Mouse (Mus musculus) left cerebral cortex, postnatal 14 days (tissue): ENCODE data around the gene Hist1h2bf. TPM values are rescaled to one million over a fixed set of nuclear protein-coding genes. Genes with fewer than 3 reads are reported as not detected.

ENCODE experiments used
- DNase-seq, 2 experiments: peaks; one replicate each; pipeline ENCODE4 v3.0.0; 2021 to 2022; ENCODE audit warnings: low spot score in 2 of 2, mixed read lengths in 1 of 2
- intact Hi-C: fragments of 180-260 bp; cut with DNase I; formaldehyde crosslinking; loops from one replicate; pipeline ENCODE4 v1.15.1; 2025
- microRNA-seq, 2 experiments: library from miRNA; unstranded; fragments of <30 nt; microRNA quantifications; one replicate each; pipeline ENCODE4 v1.2.0; 2022
- total RNA-seq, 2 experiments: library from RNA; stranded (reverse); gene quantifications; 2 replicates each; pipeline ENCODE4 v1.2.3; 2021

The Hist1h2bf gene
- total RNA-seq, 2 experiments from 2014 or later, result 24.6 to 36.3 TPM

DNA sequence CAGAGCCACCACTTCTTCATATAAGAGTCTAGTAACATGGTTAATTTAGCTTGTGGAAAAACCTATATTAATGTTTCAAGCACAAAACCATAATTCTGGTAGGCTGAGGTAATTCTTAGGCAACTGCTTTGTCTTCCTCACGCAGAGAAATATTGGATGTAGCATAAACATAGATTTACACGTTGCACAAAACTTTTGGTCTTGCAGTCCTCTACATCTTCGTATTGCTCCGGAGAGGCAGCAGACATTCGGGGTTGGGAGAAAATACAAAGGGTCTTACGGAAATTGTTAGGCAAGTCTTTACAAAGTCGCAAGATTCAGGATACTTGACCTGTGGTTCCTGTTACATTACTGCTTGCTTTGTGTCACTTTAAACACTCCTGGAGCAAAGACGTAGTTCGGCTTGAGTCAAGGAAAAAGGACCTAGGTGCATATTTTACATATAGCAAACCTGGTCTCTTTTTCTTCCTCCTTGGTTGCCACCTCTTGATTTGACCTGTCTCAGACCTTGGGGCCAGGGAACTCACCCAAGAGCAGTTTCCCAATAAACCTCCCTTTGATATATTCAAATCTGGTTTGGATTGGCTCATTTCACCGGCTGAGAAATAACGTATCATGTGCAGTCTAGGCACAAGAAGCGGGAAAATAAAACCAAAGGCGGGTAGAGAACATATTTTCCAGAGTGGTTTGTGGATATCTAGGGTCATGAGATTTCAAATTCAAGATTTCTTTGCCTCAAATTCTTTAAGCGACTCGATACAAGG, 39.4 kb downstream of the Hist1h2bf start:
- intact Hi-C loops, result loop anchor here (5.0 to 10.0 kb wide), 2 partner anchors 1492 to 1820 kb away; partner anchors contain the start of genes Hist1h2ag, Hist1h2ai, Hist1h2bj and Hist1h2bl
- DNase-seq, result no peak

DNA sequence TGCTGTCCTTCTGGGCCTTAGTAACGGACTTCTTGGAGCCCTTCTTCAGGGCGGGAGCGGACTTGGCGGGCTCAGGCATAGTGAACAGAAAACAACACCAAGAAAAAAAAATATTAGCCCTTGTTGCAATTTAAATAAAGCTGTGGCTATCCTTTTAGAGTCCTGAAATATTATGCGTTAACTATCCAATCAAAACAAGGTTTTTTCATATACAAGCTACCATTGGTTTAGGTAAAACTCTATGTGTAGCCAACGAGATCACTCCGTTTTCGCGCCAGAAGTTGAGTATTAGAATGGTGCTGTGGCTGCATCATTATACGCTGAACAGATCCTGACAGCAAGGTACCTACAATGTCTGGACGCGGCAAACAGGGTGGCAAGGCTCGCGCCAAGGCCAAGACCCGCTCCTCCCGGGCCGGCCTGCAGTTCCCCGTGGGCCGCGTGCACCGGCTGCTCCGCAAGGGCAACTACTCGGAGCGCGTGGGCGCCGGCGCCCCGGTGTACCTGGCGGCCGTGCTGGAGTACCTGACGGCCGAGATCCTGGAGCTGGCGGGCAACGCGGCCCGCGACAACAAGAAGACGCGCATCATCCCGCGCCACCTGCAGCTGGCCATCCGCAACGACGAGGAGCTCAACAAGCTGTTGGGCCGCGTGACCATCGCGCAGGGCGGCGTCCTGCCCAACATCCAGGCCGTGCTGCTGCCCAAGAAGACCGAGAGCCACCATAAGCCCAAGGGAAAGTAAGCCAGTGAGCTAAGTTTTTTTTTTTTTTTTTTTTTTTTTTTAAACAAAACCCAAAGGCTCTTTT, 40.2 kb downstream of the Hist1h2bf start, which contains the start of gene Hist1h2af:
Hist1h2af (plus strand) TSS at position 347 of the 808 bp plus-strand sequence.
- DNase-seq, result peak; percentile 80 to 84
- intact Hi-C loops, result loop anchor here (5.0 to 10.0 kb wide), 2 partner anchors 1491 to 1819 kb away; partner anchors contain the start of genes Hist1h2ag, Hist1h2ai, Hist1h2bj and Hist1h2bl

DNA sequence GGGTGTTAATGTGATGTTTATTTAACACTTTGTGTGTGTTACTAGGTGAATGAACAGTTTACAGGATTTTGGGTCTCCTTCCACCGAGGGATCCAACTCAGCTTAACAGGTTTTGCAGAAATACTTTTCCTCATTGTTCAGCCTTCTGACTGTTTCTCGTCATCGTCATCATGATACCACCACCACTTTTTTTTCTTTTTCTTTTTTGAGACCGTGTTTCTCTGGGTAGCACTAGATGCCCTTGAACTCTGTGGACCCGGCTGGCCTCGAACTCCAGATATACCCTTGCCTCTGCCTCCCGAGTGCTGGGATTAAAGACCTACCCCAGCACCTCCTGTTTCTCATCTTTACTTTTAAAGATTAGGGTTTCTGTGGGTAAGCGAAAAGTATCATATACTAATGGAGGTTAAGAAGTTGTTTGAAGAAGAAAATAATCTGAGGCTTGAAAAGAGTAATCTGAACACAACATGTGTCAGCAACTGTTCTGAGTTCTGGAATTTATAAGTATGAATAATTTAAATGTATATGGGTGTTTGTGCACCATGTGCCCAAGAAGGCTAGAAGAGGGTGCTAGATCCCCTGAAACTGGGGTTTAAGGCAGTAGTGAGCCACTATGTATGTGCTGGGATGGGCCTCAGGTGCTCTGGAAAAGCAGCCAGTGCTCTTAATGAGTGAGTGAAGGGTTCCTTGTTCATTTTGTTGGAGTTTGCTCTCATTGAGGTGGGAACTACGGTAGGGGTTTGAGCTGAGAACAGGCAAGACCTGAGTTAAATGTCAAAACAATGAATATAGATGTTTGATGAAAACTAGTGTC, 41.5 kb downstream of the Hist1h2bf start:
- intact Hi-C loops, result loop anchor here (5.0 to 10.0 kb wide), 2 partner anchors 1490 to 1818 kb away; partner anchors contain the start of genes Hist1h2ag, Hist1h2ai, Hist1h2bj and Hist1h2bl
- DNase-seq, result no peak

DNA sequence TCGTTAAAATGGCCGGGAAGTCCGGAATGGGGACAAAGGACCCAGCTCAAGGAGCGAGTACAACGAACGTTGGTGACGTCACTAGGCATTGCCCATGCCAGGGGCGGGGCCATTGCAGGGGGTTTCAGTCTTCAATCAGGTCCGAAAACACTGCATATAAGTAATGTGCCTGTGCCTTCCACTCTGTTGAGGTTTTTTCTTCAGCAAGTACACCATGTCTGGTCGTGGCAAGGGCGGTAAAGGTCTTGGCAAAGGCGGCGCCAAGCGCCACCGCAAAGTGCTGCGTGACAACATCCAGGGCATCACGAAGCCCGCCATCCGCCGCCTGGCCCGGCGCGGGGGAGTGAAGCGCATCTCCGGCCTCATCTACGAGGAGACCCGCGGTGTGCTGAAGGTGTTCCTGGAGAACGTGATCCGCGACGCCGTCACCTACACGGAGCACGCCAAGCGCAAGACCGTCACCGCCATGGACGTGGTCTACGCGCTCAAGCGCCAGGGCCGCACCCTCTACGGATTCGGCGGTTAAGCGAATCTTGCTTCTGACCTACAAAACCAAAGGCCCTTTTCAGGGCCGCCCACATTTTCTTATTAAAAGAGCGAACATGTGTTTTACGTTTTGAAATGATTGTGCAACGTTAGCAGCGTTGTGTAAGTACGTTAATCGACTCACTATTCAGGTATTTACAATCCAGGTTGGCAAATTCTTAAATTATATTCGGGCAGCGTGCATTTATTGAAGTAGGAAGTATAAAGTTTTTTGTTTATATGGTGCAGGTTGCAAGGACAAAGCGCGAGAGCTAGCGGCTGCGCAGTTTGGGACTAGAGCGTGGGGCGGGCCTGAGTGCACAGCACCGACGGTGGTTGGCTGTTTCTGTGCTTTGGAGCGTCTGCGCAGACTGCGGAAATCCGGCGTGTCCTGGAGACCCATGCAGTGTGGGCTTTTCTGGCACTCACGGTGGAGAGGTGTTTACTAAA, 42.8 kb downstream of the Hist1h2bf start, which contains the start of gene Hist1h4h:
Hist1h4h (plus strand) TSS at position 150 of the 975 bp plus-strand sequence.
- intact Hi-C loops, result loop anchor here (5.0 to 10.0 kb wide), 2 partner anchors 1489 to 1816 kb away; partner anchors contain the start of genes Hist1h2ag, Hist1h2ai, Hist1h2bj and Hist1h2bl
- DNase-seq, result peak; percentile 98

DNA sequence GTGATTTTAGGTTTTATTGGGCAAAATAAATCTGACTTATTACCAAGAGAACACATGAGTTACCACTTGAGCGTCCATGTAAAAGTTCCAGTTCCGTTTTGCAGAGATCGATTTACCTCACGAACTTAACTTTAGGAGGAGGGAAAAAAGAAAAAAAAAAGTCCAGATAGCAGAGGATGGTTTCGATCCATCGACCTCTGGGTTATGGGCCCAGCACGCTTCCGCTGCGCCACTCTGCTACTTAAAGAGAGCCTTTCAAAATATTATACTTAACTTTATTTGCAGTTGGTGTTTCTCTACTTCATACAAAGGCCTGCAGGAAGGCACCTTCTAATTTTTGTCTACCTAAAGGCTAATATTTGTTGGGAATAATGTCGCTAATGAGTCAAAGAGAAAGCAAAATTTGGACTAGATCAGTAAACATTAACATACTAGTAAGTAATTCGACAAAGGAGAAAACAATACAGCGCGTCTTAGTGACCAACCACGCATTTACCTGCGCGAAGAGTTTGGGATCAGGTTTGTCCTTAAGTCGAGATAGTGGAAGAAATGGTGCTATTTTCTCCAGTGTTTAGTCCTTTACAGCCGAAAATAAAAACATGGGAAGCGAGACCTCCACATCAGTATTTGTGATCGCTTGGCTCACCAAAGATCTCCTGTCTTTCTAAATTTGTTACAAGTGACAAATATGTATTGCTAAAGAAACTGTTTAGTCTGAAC, 43.7 kb downstream of the Hist1h2bf start:
- intact Hi-C loops, result loop anchor here (5.0 to 10.0 kb wide), 2 partner anchors 1488 to 1816 kb away; partner anchors contain the start of genes Hist1h2ag, Hist1h2ai, Hist1h2bj and Hist1h2bl
- peak; percentile 78 to 79 for DNase-seq

DNA sequence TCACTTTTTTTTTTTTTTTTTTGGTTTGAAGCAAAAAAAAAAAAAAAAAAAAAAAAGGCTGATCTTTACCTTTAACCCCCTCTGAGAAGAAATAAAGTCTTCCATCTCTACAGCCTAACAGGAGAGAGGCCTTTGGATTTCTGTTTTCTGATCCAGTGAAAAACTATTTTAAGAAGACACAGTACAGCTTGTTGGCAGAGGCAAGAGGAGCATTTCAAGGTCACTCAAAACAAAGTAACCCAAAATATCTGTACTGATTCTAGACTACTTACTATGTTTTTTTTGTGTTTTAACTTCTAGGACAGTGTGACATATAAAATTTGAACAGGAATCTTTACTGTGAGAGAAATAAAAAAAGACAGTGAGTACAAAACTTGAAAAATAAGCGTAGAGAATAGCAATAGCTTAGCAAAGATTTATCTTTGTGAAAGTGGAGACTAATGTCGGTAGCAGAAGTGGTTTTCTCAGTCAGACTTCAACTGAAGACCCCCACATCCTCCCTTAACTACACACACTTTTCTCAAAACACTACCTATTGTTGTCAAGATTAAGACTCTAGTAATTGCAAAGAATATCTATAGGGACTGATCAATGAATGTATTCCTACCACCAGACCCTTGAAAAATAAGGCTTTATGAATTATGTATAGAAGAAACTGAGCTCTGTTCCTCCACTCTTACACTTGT, 44.4 kb downstream of the Hist1h2bf start:
- intact Hi-C loops, result loop anchor here (5.0 to 10.0 kb wide), 2 partner anchors 1487 to 1815 kb away; partner anchors contain the start of genes Hist1h2ag, Hist1h2ai, Hist1h2bj and Hist1h2bl
- no peak for DNase-seq

DNA sequence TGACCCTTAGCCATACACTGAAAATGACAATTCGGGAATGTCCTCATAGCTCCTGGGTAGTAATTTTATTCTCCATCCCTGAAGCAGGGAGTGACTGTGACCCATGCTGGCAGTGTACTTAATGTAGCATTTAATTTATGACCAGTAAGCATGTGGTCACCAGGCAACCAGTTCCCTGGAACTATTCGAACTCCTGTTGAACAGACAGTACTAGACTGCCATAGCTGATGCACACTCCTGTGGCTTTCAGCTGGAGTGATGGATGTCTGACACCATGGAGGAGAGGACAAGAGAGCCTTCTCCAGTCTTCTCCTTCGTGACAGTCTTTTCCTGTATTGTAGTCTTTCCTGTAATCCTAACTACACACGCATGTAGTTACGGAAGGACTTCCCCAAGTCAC, 45.0 kb downstream of the Hist1h2bf start:
- DNase-seq, result no peak
- intact Hi-C loops, result no loop called here

DNA sequence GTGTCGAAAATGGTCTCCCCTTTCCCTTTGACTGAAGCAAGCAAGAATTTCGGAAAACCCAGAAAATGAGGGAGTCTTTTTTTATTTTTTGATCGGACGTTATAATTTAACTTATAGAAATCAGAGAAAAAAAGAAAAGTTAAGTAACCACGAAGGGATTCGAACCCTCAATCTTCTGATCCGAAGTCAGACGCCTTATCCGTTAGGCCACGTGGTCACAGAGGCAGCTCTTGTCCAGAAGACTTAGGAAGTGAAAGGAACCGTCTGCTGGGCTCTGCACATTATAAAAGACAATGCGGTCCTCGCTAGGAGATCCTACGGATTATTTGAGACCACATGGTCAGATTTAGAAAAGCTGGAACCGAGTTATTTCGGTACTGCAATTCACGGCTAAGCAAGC, 47.7 kb downstream of the Hist1h2bf start:
- intact Hi-C loops, result no loop called here
- peak; percentile 95 to 97 for DNase-seq

DNA sequence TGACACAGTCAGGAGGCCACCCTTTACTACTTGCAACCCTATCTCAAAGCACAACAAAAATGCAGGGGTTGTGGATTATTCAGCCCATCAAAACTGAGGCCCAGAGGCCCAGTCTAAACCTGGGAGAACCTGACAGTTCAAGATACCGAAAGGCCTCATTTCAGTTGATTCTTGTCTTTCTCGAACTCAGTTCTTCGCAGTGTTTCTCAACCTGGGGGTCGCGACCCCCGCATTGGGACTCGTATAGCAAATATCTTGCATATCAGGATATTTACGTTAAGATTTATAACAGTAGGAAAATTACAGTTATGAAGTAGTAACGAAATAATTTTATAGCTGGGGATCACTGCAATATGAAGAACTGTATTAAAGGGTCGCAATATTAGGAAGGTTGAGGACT, 48.1 kb downstream of the Hist1h2bf start:
- intact Hi-C loops, result loop anchor here (2.0 kb wide), 1 partner anchor 93 kb away; no protein-coding TSS in a partner anchor
- DNase-seq, result no peak

DNA sequence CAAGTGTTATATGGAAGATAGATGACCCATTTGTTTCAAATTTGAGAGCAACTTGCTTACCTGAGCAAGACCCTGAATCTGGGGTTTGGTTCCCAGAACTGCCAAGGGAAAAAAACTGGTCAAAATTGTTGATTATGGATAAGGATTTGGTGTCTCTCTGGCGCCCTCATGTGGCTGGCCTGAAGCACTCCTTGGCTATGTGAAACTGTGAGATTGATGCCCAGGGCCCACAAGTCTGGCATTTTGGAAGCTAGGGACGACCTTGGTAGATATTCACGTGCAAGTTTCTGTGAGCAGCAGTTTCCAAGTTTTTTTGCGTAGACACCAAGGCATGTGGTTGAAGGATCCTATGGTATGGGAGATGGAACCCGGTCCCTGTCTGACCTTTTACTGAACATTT, 49.3 kb downstream of the Hist1h2bf start:
- intact Hi-C loops, result loop anchor here (2.0 kb wide), 1 partner anchor 92 kb away; no protein-coding TSS in a partner anchor
- DNase-seq, result peak; percentile 66 to 72

DNA sequence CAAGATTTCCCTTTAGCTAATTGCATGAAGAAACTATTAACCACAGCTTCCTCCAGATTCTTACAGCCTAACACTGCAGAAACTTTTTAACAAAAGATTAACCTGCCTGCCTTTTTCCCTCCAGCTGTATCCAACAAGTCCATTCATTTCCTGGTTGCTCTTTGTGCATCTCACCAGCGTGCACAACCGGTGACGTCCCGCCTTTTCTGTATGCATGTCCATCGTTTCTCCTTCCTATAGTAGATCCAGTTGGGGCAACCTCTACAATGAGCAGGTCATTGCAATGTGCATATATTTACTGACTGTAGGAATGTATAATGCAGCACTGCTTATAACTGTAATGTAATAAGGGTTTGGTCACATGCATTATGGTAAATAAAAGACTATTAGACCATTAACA, 50.0 kb downstream of the Hist1h2bf start:
- intact Hi-C loops, result loop anchor here (2.0 kb wide), 1 partner anchor 91 kb away; no protein-coding TSS in a partner anchor
- DNase-seq, result no peak

Small RNAs within 50 kb of the gene (microRNA-seq; reads per million reads assigned to microRNA genes)
- 0 reads per million in 2 experiments for gene Gm44297
- 0 reads per million in 2 experiments for gene Gm44359
- 0 reads per million in 2 experiments for gene Gm44394

Other genes with a start within 250 kb of the Hist1h2bf start
- gene Zfp322a, start 205.0 kb downstream of the Hist1h2bf start, total RNA-seq, result 10 to 100 TPM; 39.5 TPM
- 1 to 10 TPM; 6.9 to 7.1 TPM for gene Abt1, start 150.3 kb downstream of the Hist1h2bf start, total RNA-seq
- gene Btn1a1, start 108.3 kb downstream of the Hist1h2bf start, total RNA-seq, result not detected
- 1 to 10 TPM in 1 of 2 experiments, under 1 TPM in 1; 0.82 to 1.3 TPM for gene Btn2a2, start 85.3 kb downstream of the Hist1h2bf start, total RNA-seq
- gene Hist1h4h, start 43.1 kb downstream of the Hist1h2bf start, total RNA-seq, result 100 to 1,000 TPM; 264 to 291 TPM
- gene Hist1h2af, start 40.3 kb downstream of the Hist1h2bf start, total RNA-seq, result 10 to 100 TPM in 1 of 2 experiments, 1 to 10 TPM in 1; 4.3 to 21.5 TPM
- gene Hist1h3g, start 38.8 kb downstream of the Hist1h2bf start, total RNA-seq, result 1 to 10 TPM; 5.8 to 6.2 TPM
- gene Hist1h2bh, start 30.8 kb downstream of the Hist1h2bf start, total RNA-seq, result under 1 TPM; 0.91 to 0.92 TPM
- gene Hist1h3f, start 30.1 kb downstream of the Hist1h2bf start, total RNA-seq, result 10 to 100 TPM; 18.7 to 21.0 TPM
- gene Hist1h4f, start 22.5 kb downstream of the Hist1h2bf start, total RNA-seq, result 100 to 1,000 TPM; 150 to 165 TPM
- 1 to 10 TPM; 3.1 to 4.2 TPM for gene Hist1h1d, start 20.9 kb downstream of the Hist1h2bf start, total RNA-seq
- 10 to 100 TPM; 49.1 to 57.1 TPM for gene Hist1h3e, start 11.8 kb downstream of the Hist1h2bf start, total RNA-seq
- 10 to 100 TPM in 1 of 2 experiments, 1 to 10 TPM in 1; 8.2 to 10.1 TPM for gene Hist1h2ae, start 3.0 kb downstream of the Hist1h2bf start, total RNA-seq
- 10 to 100 TPM; 79.2 to 92.9 TPM for gene Hist1h2bg, start 2.8 kb downstream of the Hist1h2bf start, total RNA-seq
- gene Hist1h2ad, start 185 bp upstream of the Hist1h2bf start, total RNA-seq, result 1 to 10 TPM; 3.0 to 5.1 TPM
- gene Hist1h3d, start 1.6 kb upstream of the Hist1h2bf start, total RNA-seq, result 1 to 10 TPM; 9.4 to 9.9 TPM
- 100 to 1,000 TPM; 132 to 148 TPM for gene Hist1h4d, start 7.4 kb upstream of the Hist1h2bf start, total RNA-seq
- 1 to 10 TPM; 4.8 to 5.6 TPM for gene Hist1h2be, start 46.9 kb upstream of the Hist1h2bf start, total RNA-seq
- gene Hist1h1e, start 48.4 kb upstream of the Hist1h2bf start, total RNA-seq, result 10 to 100 TPM; 53.4 to 69.1 TPM
- gene Hist1h2ac, start 109.8 kb upstream of the Hist1h2bf start, total RNA-seq, result 1 to 10 TPM; 1.9 to 2.0 TPM
- 10 to 100 TPM; 25.0 to 27.3 TPM for gene Hist1h2bc, start 110.0 kb upstream of the Hist1h2bf start, total RNA-seq
- gene Hist1h1t, start 121.6 kb upstream of the Hist1h2bf start, total RNA-seq, result under 1 TPM in 1 of 2 experiments, not detected in 1; 0.40 TPM
- gene Hist1h4c, start 124.3 kb upstream of the Hist1h2bf start, total RNA-seq, result 100 to 1,000 TPM; 100 to 103 TPM
- gene Hfe, start 136.7 kb upstream of the Hist1h2bf start, total RNA-seq, result 1 to 10 TPM; 2.9 to 3.1 TPM
- 10 to 100 TPM; 55.8 to 75.9 TPM for gene Hist1h1c, start 164.6 kb upstream of the Hist1h2bf start, total RNA-seq
- 1 to 10 TPM; 6.8 to 7.2 TPM for gene Hist1h3c, start 171.4 kb upstream of the Hist1h2bf start, total RNA-seq
- gene Hist1h2bb, start 172.5 kb upstream of the Hist1h2bf start, total RNA-seq, result 10 to 100 TPM; 18.8 to 20.7 TPM
- gene Hist1h2ab, start 176.9 kb upstream of the Hist1h2bf start, total RNA-seq, result 10 to 100 TPM; 30.0 to 36.8 TPM
- gene Hist1h3b, start 178.1 kb upstream of the Hist1h2bf start, total RNA-seq, result 10 to 100 TPM; 16.5 to 23.8 TPM
- gene Hist1h4b, start 182.8 kb upstream of the Hist1h2bf start, total RNA-seq, result 10 to 100 TPM; 73.2 to 80.8 TPM
- 10 to 100 TPM; 68.8 to 69.0 TPM for gene Hist1h4a, start 187.0 kb upstream of the Hist1h2bf start, total RNA-seq
- gene Hist1h3a, start 188.2 kb upstream of the Hist1h2bf start, total RNA-seq, result 10 to 100 TPM; 33.2 to 47.2 TPM
- 10 to 100 TPM; 20.4 to 29.2 TPM for gene Hist1h1a, start 189.5 kb upstream of the Hist1h2bf start, total RNA-seq
- gene Trim38, start 195.7 kb upstream of the Hist1h2bf start, total RNA-seq, result not detected
- gene Slc17a2, start 232.8 kb upstream of the Hist1h2bf start, total RNA-seq, result not detected